Mouse (Mus musculus) right cerebral cortex, postnatal 25 days (tissue): ENCODE data around the gene Ablim2.

Experiments
- DNase-seq: peaks from one replicate; pipeline ENCODE4 v3.0.0; 2022

Ablim2 gene

DNA sequence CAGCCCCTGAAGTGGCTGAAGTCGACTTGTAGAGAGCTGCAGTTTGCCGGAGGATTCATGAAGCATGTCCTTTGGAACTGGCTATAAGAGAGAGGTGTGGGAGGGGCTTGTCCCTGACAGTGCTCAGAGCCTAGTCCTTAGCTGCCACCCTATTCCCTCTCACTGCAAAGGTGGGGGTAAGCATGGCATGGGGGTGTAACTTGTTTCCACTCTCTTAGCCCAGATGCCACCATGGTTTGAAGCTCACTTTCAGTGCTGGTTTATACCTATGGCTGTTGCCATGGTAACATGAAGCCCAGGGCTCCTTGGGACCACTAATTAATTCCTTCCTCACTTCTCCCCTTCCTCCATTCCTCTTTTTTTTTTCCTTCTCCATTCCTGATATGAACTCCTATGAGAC lies 57.4 kb downstream of the Ablim2 start:
- no peak for DNase-seq

DNA sequence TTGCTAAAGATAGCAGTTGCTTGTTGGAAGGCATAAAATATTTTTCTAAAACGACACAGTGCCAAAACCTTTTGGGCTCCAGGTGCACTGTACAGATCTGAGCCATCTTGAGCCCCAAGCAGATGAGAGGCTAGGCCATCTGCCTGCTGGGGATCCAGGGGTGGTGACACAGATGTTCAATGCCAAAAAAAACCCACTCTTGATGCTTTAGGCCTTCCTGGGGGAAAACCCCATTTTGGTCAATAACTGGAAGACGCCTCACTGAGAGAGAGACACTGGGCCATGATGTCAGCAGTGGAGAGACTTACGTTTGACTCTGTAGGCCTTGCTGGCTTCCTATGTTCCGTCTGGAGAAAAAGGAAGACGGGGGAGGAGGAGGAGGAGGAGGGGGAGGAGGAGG lies 59.6 kb downstream of the Ablim2 start:
- DNase-seq = no peak

DNA sequence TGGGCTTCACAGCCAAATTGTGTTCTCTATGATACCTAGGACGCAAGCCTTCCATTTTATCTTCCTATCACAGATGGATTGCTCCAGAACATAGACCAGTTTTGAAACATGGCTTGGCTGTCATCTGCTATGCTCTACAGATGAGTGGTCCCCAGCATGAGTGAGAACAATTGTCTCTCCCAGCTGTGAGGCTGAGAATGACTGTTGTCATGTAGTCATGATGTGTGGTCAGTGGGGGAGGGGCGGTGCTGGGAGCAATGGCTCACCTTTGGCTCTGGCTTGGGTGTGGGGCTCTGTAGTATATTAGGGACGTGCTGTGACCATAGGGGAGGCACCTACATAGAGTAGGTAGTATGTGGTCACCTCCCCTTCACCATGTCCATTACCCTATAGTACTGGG lies 60.2 kb downstream of the Ablim2 start:
- no peak for DNase-seq

DNA sequence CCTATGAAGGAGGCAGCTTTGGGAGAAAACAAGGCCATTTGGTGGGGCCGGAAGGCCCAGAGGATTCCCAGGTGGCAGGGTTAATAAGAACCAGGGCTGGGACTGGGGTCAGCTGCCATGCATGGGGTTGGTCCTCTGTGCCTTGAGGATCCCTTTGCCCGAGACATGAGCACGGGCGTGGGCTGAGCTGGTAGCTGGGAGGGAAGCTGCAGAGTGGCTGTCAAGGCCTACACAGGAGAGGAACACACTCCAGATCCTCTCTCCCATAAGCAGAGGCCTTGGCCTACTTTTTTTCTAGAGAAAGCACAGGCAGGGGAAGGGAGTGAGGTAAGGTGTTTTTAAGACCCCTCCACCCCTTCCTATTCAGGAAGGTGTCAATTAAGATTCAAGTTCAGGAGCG lies 65.0 kb downstream of the Ablim2 start:
- DNase-seq = no peak

- no peak for DNase-seq
Measured at GRCm38 (mm10) chr5:35826465-35826864, 68.8 kb downstream of the Ablim2 start.

DNA sequence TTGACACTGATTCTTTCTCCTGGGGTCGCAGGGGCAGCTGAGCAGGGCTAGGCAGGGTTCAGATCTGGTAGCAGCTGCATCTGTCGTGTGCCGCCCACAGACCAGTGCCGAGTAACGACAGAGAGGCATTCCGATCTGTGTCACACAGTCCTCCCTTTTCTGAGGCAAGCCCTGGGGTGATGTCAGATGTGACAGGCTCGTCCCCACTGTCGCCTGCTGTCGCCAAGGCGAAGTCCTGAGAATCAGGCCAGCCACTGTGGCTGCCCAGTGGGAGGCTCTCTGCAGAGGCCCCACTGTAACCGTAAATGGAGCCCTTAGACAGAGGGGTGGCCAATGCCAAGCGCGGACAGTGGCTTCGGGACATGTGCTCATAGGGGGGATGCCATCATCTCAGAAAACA lies 69.4 kb downstream of the Ablim2 start:
- DNase-seq = no peak

DNA sequence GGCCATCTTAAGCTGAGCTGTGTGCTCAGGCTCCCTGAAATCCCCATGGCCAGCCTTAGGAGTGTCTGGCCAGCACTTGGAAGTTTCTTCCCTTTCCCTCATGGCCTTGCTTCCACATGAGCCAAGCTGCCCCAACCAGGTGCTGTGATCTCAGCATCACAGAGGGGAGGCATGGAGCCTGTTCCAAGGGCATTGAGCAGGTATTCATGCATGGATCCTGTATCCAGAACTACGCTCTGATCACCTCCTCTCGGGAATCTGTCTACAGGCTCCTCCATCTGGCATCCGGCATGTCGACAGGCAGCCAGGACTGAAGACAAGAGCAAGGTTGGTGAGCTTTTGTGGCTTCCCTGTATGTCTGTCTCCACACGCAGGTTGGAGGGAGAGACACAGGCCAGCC lies 70.2 kb downstream of the Ablim2 start:
- no peak for DNase-seq

- DNase-seq = no peak
Measured at GRCm38 (mm10) chr5:35830101-35830500, 72.4 kb downstream of the Ablim2 start.

DNA sequence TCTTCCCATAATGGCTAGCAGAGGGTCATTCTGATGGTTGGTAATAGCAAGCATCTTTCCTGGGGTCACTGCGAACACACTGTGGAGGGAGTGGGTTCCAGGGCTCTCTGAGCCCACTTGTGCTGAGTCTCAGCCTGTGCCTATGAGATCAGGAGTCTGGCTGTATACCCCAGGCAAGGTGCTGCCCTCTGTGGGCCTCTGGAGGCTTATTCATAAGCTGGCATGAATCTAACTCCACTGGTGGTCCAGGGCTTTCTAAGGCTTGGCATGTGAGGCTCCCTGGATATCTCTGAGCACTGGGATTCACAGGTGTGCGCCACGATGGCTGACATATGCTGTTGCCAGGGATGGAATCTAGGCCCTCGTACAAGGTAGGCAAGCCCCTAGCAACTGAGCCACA lies 76.2 kb downstream of the Ablim2 start:
- DNase-seq = no peak

GRCm38 (mm10) chr5:35836992-35837391 lies 79.3 kb downstream of the Ablim2 start:
- DNase-seq = peak; percentile 48

- no peak for DNase-seq
Measured at GRCm38 (mm10) chr5:35839262-35839661, 81.6 kb downstream of the Ablim2 start.

DNA sequence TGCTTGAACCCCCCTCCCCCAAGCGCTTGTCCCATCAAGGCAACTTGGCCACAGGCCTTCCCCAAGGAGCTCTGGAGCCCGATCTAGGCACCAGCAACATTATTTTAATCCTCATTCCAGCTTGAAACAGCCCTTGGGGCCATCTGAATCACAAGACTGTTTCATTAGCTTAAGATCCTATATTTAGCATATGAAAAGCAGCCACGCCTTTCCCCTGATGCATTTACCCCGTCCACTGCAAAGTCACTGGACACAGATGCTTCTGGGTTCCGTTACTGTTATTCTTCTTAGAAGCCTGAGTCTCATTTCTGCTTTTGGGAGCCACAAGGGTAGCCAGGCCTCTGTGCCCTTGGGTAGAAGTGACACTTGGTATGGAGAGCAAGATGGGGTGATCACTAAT lies 93.8 kb downstream of the Ablim2 start:
- DNase-seq = no peak

DNA sequence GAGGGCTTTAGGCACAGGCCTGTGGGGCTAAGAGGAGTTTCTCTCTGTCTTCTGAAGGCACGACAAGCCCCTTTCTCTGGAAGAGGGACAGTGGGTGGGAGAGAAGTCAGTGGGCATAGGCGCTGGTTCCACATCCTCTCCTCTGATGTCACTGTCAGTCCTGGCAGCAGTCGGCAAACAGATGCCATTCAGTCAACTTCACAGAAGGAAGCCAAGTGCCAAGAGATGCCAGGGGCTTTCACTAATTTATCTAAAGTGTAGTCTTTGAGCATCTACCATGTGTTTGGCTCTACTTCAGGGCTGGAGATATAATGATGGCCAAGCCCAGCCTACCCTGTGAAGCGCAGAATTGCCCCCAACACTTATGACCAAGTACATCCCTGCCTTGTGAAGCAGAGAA lies 95.8 kb downstream of the Ablim2 start:
- DNase-seq = no peak

DNA sequence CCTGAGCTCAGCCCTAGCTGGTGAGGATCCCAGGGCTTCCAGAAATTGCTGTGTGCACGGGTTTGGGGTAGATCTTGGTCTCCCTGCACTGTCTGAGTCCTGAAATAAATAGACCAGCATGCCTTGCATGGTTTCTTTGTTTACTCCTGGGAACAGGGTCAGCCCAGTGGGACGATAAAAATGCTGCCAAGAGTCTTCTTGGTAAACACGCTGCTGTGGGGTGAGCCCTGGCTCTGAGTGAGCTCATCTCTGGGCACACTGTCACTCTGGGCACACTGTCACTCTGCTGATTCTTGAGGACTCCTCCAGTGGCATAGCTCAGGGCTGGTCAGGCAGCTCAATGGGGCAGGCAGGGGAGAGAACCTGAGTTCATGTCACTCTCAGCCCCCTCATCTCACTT lies 98.6 kb downstream of the Ablim2 start:
- DNase-seq = no peak

- peak; percentile 47 for DNase-seq
Measured at GRCm38 (mm10) chr5:35858069-35858468, 100.4 kb downstream of the Ablim2 start.

- DNase-seq = no peak
Measured at GRCm38 (mm10) chr5:35861456-35861855, 103.8 kb downstream of the Ablim2 start.

DNA sequence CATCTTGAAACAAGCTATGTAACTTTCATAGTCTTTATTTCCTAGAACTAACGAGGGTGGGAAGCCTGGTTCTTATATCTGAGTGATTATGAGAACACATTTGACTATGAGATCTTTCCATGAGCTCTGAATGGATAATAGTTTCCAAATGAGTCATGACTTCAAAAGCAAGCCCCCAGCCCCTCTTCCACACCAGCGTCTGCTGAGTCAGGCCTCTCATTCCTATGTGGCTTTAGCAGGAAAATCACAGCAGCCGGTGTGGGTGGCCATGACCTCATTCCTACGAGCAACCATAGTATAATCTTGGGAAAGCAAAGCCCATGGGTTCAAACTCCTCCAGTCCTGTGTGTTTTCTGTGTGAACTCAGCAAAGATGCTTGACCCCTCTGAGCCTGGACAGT lies 112.3 kb downstream of the Ablim2 start:
- DNase-seq = no peak

DNA sequence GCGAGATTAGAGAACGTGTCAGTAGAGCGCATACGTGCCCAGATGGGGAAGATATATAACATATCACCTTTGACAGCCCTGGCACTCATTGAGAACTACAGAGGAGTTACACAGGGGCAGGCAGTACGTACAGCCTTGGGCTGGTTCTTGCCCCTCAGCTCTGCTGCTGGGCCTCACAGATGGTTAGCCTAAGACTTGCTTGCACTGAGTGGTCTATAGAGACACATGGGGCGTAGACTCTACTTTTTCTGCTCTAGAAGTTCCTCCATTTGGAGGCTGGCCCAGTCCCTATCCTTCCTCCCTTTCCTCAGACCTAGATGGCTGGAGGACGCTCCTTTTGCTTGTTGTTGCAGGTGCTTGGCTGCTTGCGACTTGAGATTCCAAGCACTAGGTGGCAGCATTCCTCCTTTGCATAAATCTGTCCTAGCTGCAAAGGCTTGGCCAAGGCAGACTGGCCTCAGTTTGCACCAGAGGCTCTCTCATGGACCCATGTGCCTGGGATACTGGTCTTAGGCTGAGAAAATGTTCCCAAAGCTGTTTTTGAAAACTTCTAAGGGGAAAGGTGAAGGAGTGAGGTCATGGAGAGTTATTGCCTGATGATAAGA lies 112.8 kb downstream of the Ablim2 start:
- DNase-seq = peak; percentile 69

GRCm38 (mm10) chr5:35873382-35873781 lies 115.7 kb downstream of the Ablim2 start:
- no peak for DNase-seq

- no peak for DNase-seq
Measured at GRCm38 (mm10) chr5:35876236-35876635, 118.6 kb downstream of the Ablim2 start.

DNA sequence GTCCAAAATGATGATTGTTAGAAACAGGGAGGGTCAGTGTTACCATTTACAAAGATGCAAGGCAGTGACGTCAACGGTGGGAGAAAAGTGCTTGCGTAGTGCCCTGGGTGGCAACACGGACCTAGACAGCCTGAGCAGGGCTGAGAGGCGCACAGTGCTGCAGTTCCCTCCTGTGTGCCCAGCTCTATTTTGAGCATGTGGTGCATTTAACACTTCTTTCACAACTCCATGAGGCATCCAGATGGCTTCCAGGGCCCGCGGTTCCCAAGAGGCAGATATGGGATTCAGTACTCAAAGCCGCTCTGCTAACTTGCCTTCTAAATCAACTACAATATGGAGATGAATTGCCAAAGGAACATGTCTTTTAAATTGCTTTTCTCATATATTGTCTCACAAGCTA lies 121.5 kb downstream of the Ablim2 start:
- DNase-seq = peak; percentile 64

- DNase-seq = no peak
Measured at GRCm38 (mm10) chr5:35882391-35882790, 124.7 kb downstream of the Ablim2 start.

DNA sequence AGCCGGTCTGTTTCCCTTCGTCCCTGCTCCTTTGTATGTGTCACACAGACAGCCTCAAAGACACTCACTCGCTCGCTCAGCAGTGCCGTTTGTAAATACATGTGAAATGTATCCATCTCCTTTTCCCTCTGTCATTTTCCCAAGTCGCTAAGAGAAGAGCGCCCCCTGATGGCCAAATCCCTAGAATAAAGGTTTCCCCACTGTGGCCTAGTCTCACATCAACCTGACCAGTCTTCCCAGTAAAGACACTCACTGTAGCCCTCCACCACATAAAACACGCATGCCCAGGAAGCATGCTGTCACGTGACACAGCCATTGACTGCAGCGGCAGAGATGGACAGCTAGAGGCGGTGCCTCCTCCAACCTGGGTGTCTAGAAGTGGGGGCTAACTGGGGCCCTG lies 126.6 kb downstream of the Ablim2 start:
- no peak for DNase-seq

DNA sequence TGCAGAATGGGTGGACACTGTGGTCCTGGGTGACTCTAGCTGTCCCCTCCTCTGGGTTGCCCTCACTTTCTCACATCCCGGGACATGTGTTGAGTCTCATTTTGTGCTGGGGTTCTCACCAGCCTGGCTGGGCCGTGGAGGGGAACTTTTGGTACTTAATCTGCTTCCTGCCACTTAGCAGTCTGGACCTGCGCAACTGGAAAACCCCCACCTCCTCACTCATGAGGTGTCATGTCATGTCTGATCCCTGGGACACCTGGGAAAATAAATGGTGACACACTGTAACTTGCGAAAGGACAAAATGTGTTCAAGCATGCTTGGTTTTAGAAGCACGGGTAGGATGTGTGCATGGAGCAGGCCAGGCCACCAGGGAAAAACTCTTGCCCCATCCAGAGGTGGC lies 127.0 kb downstream of the Ablim2 start:
- no peak for DNase-seq

- DNase-seq = no peak
Measured at GRCm38 (mm10) chr5:35888959-35889358, 131.3 kb downstream of the Ablim2 start.

- no peak for DNase-seq
Measured at GRCm38 (mm10) chr5:35889641-35890040, 132.0 kb downstream of the Ablim2 start.
